Mouse (Mus musculus) frontal cortex, postnatal 36 days (tissue): ENCODE results near the gene Prss36.
"Not testable (repeated sequence)": the region's sequence is repeated elsewhere in the genome, so short reads cannot be mapped to it uniquely, and the experiment has no call there.

Experiments used
- DNase-seq, 2 experiments: peaks; one replicate each; pipeline ENCODE4 v3.0.0; 2022; ENCODE audit warnings: low spot score in 2 of 2

Prss36 gene

DNA sequence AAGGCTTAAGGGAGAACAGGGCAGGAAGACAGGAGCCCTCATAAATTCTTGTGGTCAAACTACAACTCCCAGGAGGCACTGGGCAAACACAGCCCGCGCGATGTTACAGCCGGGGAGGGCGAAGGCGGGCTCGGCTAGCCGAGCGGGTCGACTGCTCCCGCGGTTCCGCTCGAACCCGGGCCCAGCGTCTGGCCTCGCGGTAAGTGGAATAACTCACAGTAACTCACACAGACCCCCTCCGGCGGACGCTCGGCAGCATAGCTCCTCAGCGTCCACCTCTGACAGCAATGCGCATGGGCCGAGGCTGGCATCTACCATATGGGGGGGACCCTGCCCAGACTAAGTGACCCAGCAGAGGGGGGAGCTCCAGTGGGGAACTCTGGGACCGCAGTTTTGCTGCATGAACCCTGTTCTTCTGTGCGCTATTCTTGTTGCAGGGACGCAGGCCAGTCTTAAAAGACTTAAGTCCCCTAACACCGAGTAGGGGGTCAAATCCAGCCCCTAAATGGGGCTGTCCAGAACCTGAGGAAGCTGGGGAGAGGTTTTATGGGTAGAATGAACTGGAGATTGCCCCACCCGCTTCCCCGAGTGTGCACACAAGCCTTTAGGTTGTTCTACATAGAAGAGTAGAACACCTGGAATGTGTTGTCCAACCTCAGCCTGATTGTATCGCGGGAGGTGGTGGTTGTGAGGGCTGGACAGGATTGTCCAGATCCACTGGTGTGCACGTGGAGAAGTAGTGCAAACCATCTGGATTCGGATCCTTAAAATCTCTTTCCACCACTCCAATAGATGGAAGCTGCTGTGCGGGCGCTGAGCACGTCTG, 42.3 kb downstream of the Prss36 start, which contains the start of gene Bckdk:
Gene Bckdk, plus strand, starts transcription at position 112 of the 826 bp plus-strand sequence.
- DNase-seq = peak; percentile 81 to 83

- no peak for DNase-seq
These were observed 44.8 kb downstream of the Prss36 start for GRCm38 (mm10) chr7:127901772-127902171.

DNA sequence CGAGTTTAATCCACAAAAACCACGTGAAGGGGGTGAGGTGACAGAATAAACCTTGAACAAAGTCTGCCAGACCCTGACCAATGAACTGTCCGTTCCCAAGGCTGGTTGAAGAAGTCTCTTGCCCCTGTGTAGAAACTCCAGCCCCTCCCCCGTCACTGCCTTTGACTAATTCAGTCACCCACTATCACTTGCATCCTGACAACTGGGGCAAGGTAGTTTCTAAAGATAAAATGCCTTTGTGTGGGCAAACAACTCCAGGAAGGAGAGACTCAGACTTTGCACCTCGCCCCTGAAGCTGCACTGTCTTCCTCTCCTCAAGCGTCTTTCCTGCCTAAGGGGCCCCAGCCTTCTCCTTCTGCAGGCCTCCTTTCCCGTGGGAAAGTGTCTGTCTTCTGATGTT, 46.5 kb downstream of the Prss36 start:
- no peak for DNase-seq

- DNase-seq = no peak
These were observed 48.2 kb downstream of the Prss36 start for GRCm38 (mm10) chr7:127898179-127898956.

- DNase-seq = no peak
These were observed 49.0 kb downstream of the Prss36 start for GRCm38 (mm10) chr7:127897542-127897941.

DNA sequence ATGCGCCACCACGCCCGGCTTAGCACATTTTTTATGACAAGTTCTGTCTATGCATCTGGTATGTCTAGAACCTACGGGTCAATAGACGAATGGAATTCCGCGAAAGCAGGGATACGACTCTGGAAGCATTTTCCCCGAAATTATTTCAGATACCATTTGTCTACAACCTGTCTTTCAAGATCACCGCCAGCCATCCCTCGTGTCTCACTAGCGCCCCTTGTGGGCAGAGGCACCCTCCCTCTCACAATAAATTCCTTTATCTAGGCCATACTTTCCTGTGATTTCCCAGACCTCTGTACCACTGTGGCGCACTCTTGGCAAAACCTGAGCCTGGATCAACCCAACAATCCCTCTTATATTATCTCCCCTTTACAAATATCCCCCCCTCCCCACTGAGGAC, 50.1 kb downstream of the Prss36 start:
- peak in 1 of 2 experiments; percentile 31 for DNase-seq

DNA sequence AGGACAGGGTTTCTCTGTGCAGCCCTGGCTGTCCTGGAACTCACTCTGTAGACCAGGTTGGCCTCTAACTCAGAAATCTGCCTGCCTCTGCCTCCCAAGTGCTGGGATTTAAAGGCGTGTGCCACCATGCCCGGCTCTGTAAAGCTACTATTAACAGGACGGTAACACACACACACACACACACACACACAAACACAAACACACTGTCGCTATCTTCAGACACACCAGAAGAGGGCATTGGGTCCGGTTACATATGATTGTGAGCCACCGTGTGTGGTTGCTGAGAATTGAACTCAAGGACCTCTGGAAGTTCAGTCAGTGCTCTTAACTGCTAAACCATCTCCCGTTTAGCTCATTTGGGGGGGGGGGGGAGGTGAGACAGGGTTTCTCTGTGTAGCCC, 50.6 kb downstream of the Prss36 start:
- DNase-seq = not testable (repeated sequence)

GRCm38 (mm10) chr7:127895442-127895841, 51.1 kb downstream of the Prss36 start, which contains the start of the genes Gm21974 and Vkorc1:
Gm21974 (minus strand) TSS chr7:127895454.
Vkorc1 (minus strand) TSS chr7:127895617.
- peak; percentile 92 to 97 for DNase-seq

GRCm38 (mm10) chr7:127894480-127894879, 52.0 kb downstream of the Prss36 start:
- no peak for DNase-seq

- no peak for DNase-seq
These were observed 55.7 kb downstream of the Prss36 start, which contains the start of gene Prss53 for GRCm38 (mm10) chr7:127890798-127891197. Prss53 (minus strand) TSS chr7:127890970.

DNA sequence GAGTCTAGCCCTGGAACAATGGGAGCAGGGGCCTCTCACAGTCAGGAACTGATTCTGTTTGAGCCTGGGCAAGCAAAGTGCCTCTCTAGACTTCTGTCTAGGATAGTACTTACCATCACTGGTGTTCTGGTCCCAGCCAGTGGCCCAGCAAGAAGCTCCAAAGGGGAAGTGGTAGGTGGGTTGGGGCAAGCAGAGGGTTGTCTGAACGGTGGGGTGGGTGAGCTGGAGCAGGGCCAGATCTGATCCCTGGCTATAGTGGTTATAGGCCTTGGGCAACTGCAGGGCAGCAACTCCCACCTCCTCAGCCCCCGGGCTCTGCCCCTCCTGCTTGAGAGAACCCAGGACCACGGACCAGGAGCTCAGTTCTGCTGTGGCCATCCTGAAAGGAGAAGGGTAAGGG, 57.7 kb downstream of the Prss36 start:
- DNase-seq = no peak

GRCm38 (mm10) chr7:127887781-127888180, 58.7 kb downstream of the Prss36 start:
- DNase-seq = no peak

DNA sequence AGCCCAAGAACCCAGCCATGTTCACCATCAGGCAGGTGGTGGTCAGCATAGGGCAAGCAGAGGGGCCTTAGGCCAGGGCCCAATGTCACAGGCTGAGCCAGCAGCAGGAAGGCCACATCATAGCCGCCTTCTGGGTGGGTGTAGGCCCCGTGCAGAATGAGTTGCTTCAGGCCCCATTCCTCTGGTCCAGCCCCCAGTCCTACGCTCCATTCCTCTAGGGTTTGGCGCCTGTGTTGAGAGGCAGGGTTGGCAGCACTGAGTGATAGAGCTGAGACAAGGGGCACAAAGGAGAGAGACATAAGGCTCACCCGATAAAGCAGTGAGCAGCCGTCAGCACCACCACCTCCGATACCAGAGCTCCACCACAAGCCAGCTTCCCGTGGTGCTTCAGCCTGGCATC, 59.3 kb downstream of the Prss36 start:
- no peak for DNase-seq

DNA sequence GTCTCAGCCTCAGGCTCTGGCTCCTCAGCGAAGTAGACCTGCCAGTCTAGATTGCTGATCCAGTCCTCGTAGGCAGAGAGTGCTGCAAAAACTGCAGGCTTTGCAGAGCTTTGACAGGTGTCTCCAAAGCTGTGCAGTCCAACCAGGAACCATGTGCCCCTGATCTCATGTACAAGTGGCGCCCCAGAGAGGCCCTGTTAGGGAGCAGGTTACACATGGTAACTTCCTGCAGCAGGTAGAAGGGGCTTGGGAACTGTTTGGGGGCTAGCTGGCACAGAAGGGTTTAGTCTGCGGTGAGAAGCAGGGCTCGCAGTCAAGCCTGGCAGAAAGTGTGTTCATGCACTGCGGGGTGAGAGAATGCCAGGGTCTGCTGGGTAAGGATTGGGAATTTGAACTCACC, 60.0 kb downstream of the Prss36 start:
- no peak for DNase-seq

DNA sequence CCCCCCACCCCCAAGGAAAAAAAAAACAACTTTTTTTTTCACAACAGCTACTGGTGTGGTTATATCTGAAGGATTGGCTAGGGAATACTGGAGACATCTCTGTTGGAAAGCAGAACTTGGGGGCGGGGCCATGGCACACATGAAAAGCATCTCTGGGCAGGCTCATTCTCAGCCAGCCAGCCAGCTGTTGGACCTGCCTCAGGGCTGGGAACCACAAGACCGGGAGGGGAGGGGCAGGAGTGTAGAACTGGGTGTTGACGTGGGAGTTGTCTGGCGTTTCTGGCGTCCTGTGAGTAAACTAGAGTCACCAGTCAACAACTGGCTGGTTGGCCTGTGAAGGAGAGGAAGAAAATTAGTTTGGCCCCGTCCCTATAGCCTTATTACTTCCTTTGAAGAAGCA, 60.6 kb downstream of the Prss36 start:
- peak in 1 of 2 experiments; percentile 19 for DNase-seq
